Mouse (Mus musculus) Patski (cell line): ENCODE data around the gene Unc5a. TPM values are rescaled to one million over a fixed set of nuclear protein-coding genes. Genes with fewer than 3 reads are reported as not detected.

Experiments
- ATAC-seq: fragments of 100-300 bp; one replicate; pipeline ENCODE4 v1.8.0; 2021
- CTCF ChIA-PET: fragments of 350-600 bp; sonication (Branson Sonifier 250); formaldehyde crosslinking; loops from one replicate; lab custom pipeline; 2022; ENCODE audit warnings: inconsistent platforms; lab: Charles Lee
- POLR2A ChIA-PET: fragments of 350-600 bp; sonication (Branson Sonifier 250); formaldehyde crosslinking; loops from one replicate; lab custom pipeline; 2022; ENCODE audit warnings: antibody characterized with exemption, inconsistent platforms; lab: Charles Lee
- DNase-seq: peaks from one replicate; pipeline ENCODE4 v3.0.0-alpha.2; 2011; ENCODE audit warnings: low read depth, low spot score
- H3K27me3 ChIP-seq: fragments of 371-371 bp; one replicate; pipeline ENCODE4 v1.5.1; 2021
- CTCF ChIP-seq: fragments of 100-300 bp; IDR thresholded peaks from one replicate; pipeline ENCODE4 v1.5.1; 2021
- in situ Hi-C: fragments of 300-500 bp; cut with MboI; formaldehyde crosslinking; loops from 3 replicates; pipeline ENCODE4 v1.11.1; 2018; ENCODE audit warnings: low pct_unique_long_range_greater_than_20kb, mixed read lengths
- polyA plus RNA-seq: library from polyadenylated mRNA; unstranded; gene quantifications from one replicate; pipeline ENCODE4 v1.2.3, GENCODE M21; 2021

The Unc5a gene
- polyA plus RNA-seq, 1 experiment from 2014 or later = not detected

DNA sequence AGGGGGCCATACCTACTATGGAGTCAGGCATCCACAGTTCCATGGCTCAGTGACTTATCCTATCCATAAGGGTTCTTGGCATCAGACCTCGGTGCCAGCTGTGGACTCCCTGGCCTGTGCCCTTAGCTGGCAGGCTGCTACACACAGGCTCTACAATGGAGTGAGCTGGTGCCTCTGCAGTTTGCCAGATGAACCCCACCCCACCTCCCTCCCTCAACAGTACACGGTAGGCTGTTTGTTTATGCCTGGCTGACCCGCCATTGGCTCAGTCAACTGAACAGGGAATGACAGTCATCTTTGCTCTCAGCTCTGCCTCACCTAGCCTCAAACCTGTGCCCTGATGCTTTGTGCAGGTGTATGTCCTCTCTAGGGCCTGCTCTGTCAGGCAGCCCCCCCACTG lies 26.3 kb downstream of the Unc5a start:
- in situ Hi-C loops = no loop called here
- TF ChIP-seq CTCF = no peak
- DNase-seq = no peak
- peaks cover 31% of the 10 kb centered on the region for H3K27me3 ChIP-seq
- ChIA-PET CTCF (no interaction called here), POLR2A (no interaction called here)
- no peak for ATAC-seq

DNA sequence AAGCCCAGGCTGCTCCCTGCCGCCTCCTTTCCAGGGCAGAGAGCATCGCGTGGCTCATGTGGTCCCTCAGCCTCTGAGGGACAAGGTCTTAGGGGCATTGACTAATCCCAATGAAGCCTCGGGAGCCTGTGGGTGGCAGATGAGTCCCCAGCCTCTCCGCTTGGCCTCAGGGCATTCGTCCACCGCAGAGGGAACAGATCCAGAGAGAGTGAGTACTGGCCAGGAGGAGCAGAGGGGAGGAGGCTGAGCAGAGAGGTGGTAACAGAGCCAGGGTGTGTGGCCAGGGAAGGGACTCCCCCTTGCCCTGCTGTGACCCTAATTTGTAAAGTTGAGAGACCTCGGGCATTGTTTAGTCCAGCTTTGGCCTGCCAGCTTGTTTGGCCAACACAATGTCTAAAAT lies 29.6 kb downstream of the Unc5a start:
- H3K27me3 ChIP-seq = peaks cover 47% of the 10 kb centered on the region
- TF ChIP-seq CTCF = no peak
- POLR2A ChIA-PET = no interaction called here
- DNase-seq = no peak
- in situ Hi-C loops = no loop called here
- CTCF ChIA-PET = interaction anchor here (1.3 kb wide), 1 partner anchor 13 kb away, joined by 3 read pairs; no protein-coding TSS in a partner anchor
- no peak for ATAC-seq

DNA sequence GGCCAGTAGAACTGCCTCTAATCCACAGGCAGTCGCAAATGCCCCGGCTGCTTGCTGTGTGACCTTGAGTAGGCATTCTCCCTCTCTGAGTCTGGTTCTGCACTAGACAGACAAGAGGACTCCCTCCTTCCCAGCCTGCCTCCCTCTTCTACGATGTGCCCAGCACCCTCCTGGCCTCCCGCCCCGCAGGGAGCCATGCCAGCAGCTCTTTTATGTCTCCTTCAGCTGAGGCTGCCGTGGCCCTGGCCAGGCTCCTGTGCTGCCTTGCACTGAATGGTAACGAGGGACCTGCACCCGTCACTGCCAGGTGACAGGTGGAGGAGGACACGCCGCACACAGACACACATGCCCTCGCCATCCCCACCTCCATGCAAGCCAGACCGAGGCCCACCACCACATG lies 31.7 kb downstream of the Unc5a start:
- no peak for DNase-seq
- ATAC-seq = no peak
- H3K27me3 ChIP-seq = peaks cover 47% of the 10 kb centered on the region
- ChIA-PET POLR2A (no interaction called here), CTCF (no interaction called here)
- in situ Hi-C loops = no loop called here
- no peak for TF ChIP-seq CTCF

DNA sequence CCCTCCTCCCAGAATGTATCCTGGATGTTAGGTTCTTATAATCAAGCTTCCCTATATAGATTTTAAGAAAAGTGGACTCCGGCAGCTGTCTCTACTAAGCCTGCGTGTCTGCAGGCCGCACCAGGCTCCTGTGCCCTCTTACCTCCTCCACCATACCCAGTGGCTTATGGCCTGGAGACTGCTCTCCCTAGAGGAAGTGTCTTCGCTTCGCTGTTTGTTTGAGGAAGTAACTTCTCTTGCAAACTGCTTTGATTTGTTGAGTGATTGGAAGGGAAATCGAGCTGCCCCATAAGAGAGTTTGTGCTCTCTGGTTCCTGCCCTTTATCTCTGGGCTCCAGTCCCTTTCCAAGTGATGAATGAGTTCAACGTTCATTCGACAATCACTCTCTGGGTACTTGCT lies 33.8 kb downstream of the Unc5a start:
- TF ChIP-seq CTCF = no peak
- ATAC-seq (no peak), DNase-seq (no peak)
- in situ Hi-C loops = no loop called here
- peaks cover 49% of the 10 kb centered on the region for H3K27me3 ChIP-seq
- ChIA-PET POLR2A (no interaction called here), CTCF (no interaction called here)

DNA sequence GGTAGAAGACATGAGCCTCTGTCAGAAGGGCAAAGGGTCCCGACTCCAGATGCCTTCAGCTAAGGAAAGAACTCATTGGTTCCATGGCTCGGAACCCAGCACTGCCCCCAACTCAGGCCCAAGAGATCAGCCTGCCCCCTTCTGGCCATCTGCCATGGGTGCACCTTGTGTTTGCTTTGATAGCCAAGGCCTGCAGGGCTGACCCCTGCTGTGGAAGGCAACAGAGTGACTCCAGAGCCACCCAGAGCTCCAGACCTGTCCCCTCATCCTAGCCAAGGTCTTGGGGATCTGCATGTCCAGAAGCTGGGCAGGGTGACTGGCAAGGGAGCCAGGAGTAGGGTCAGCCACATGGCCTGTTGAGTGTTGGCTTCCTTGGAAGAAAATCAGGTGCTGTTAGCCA lies 34.4 kb downstream of the Unc5a start:
- DNase-seq (no peak), ATAC-seq (no peak)
- peaks cover 43% of the 10 kb centered on the region for H3K27me3 ChIP-seq
- ChIA-PET CTCF (no interaction called here), POLR2A (no interaction called here)
- TF ChIP-seq CTCF = no peak
- in situ Hi-C loops = no loop called here

DNA sequence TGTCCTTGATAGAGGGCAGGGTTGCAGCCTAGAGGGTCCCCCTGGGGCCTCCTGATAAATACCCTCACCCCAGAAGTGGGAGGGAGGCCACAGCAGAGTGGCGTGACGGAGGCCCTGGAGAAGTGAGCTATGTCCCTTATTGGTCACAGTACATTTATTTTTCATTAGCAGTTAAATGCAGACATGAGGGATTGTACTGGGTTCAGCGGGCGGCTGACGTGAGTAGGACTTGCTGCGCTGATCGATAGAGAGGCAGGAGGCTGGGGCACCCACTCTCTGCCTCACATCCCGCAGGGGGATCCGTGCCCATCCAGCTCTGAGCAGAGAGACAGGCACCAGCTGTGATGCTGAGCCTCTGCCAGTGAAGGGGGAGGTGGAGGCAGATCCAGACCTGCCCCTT lies 38.2 kb downstream of the Unc5a start:
- DNase-seq (no peak), ATAC-seq (no peak)
- H3K27me3 ChIP-seq = peaks cover 31% of the 10 kb centered on the region
- TF ChIP-seq CTCF = no peak
- ChIA-PET CTCF (no interaction called here), POLR2A (no interaction called here)
- in situ Hi-C loops = no loop called here

DNA sequence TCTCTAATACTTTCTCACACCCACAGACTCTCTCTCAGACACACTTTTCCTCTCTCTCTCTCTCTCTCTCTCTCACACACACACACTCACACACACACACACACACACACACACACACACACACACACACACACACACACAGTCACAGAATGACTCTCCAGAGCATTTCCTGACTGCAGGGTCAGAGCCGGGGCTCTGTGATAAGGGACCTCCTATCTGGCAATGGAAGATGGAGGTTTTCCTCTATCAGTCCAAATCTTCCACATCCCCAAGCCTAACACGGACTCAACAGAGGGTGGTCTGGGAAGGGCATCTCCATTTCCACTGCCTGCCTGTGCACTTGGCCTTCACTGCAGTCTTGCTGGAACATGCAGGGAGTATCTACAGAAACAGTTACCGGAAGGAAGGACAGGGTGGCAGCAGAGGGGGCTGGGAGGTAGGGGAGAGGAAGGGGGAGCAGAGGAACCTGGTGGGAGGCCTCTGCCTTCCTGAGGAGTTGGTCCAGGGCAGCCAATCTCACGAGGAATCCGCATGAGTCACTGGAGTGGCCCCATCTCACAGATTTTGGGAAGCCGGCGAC lies 39.1 kb downstream of the Unc5a start:
- no peak for TF ChIP-seq CTCF
- H3K27me3 ChIP-seq = peaks cover 35% of the 10 kb centered on the region
- in situ Hi-C loops = no loop called here
- CTCF ChIA-PET = no interaction called here
- ATAC-seq (no peak), DNase-seq (no peak)
- POLR2A ChIA-PET = no interaction called here

DNA sequence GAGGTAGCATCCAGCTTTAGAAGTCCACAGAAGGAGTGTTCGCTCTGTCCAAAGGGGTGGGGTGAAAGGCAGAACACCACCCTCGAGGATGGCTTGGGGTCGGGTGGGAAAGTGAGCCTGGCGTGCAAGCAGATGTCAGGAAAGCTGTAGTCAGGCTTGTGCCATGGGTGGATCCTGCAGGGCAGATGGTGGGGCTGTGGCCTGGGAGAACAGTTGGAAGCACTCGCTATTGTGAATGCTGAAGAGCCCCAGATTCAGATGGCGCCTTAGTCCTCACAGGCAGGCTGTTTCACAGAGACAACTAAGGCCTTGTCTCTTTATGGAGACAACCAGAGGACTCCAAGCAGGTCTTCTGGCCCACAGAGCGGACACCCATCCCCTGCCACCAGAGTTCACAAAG lies 43.0 kb downstream of the Unc5a start:
- ATAC-seq (no peak), DNase-seq (no peak)
- POLR2A ChIA-PET = no interaction called here
- CTCF ChIA-PET = interaction anchor here (0.8 kb wide), 1 partner anchor 14 kb away, joined by 3 read pairs; no protein-coding TSS in a partner anchor
- in situ Hi-C loops = no loop called here
- H3K27me3 ChIP-seq = peaks cover 64% of the 10 kb centered on the region
- TF ChIP-seq CTCF = no peak

DNA sequence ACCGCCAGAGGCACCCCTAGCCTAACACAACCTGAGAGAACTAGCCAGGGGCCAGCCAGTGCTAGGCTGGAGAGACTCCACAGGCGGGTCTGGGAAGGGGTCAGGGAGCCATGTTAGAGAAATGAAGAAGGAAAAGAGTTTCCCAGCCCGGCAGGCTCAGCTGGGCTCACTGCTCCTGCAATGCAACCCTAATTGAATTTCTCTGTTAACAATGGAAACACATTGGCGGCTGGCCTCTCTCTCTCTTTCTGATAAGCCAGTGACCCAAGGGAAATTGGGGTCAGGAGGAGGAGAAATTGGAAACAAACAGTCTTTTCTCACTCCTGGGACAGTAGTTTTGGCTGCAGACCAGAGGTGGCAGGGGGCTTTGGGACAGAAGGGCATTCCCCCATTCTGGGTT lies 45.4 kb downstream of the Unc5a start:
- ATAC-seq (no peak), DNase-seq (no peak)
- POLR2A ChIA-PET = no interaction called here
- CTCF ChIA-PET = no interaction called here
- peaks cover 74% of the 10 kb centered on the region for H3K27me3 ChIP-seq
- in situ Hi-C loops = no loop called here
- TF ChIP-seq CTCF = no peak

DNA sequence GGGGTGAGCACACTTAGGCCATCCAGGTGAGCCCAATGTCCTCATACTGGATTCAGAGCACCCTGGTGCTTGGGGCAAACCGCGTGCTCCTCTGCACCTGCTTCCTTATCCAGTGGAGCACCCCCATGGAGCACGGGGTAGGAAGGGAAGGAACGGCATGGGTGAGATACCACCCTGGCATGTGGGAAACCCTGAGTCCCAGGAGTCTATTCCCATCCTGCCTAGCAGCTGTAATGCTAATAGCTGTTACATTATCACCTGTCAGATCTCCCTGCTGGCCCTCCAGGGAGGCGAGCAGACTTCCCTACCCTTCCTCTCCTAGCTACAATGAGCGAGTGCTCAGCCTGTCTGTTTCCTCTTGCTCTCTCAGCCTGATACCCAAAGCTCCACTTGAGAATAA lies 46.0 kb downstream of the Unc5a start:
- DNase-seq = no peak
- no peak for TF ChIP-seq CTCF
- in situ Hi-C loops = no loop called here
- ChIA-PET CTCF (no interaction called here), POLR2A (no interaction called here)
- ATAC-seq = no peak
- peaks cover 80% of the 10 kb centered on the region for H3K27me3 ChIP-seq

DNA sequence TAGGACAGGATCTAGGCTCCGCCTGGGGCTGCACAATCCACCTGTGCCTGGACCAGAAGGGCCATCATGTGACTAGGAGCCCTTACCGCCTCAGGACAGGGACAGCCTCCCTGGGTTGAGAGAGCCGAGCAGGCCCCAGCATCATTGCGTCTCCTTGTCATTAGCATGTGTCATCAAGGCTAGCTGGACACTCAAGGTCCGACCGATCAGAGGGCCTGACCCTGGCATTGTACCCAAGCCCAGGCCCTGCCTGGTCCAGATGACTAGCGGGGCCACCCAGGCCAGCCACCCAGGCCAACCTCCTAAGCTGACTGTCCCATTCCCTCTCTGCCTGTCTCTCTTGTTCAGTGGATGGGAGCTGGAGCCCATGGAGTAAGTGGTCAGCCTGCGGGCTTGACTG lies 48.4 kb downstream of the Unc5a start:
- ChIA-PET CTCF (no interaction called here), POLR2A (no interaction called here)
- no peak for ATAC-seq
- no peak for DNase-seq
- TF ChIP-seq CTCF = no peak
- H3K27me3 ChIP-seq = peaks cover 77% of the 10 kb centered on the region
- in situ Hi-C loops = no loop called here

DNA sequence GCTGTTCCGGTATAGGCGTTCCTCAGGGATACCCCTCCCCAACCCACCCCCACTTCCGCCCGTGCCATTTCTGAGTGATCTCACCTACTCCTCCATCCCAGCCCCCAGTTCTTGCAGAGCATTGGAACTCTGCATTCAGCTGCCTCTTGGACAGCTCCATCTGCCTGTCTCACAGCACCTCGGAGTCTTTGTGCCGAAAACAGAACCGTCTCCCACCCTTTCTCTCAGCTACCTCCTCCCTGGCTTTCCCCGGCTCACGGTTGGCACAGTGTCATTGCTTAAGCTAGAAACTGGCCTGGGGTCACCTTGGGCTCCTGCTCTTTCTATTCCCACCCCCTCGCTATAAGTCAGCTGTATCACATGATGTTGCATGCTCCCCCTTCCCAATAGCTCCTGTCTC lies 51.2 kb downstream of the Unc5a start:
- no peak for ATAC-seq
- TF ChIP-seq CTCF = no peak
- CTCF ChIA-PET = no interaction called here
- POLR2A ChIA-PET = no interaction called here
- in situ Hi-C loops = no loop called here
- DNase-seq = no peak
- H3K27me3 ChIP-seq = peaks cover 72% of the 10 kb centered on the region
